Mouse (Mus musculus) skeletal muscle tissue, adult 2 months (tissue): ENCODE data around the gene Idh1.
"Not testable (repeated sequence)": the region's sequence is repeated elsewhere in the genome, so short reads cannot be mapped to it uniquely, and the experiment has no call there.

ENCODE experiments used
- DNase-seq: peaks from one replicate; pipeline ENCODE4 v3.0.0-alpha.2; 2012; ENCODE audit warnings: low read depth, low spot score

The Idh1 gene

GRCm38 (mm10) chr1:65186287-65187073, at the start of gene Idh1, which contains the start of gene Pikfyve:
Idh1 (minus strand) TSS chr1:65186500.
Pikfyve (plus strand) TSS chr1:65186683.
- DNase-seq, result peak; percentile 97

- DNase-seq, result no peak
Observed at GRCm38 (mm10) chr1:65230566-65230965, 44.3 kb upstream of the Idh1 start.

DNA sequence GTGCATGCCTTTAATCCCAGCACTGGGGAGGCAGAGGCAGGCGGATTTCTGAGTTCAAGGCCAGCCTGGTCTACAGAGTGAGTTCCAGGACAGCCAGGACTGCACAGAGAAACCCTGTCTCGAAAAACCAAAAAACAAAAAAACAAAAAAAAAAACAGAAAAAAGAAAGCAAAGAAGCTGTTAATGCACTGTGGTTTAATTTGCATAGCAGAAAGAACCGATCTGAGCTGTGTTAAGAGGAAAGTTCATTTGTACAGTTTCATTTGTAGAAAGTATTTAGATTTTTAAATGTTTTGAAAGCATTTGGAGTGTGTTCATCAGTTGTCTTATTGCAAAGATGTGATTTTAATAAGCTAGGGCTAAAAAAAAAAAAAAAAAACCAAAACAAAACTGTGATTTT, 43.5 kb upstream of the Idh1 start:
- not testable (repeated sequence) for DNase-seq

GRCm38 (mm10) chr1:65227681-65228080, 41.4 kb upstream of the Idh1 start:
- no peak for DNase-seq

GRCm38 (mm10) chr1:65223654-65224053, 37.4 kb upstream of the Idh1 start:
- DNase-seq, result no peak

DNA sequence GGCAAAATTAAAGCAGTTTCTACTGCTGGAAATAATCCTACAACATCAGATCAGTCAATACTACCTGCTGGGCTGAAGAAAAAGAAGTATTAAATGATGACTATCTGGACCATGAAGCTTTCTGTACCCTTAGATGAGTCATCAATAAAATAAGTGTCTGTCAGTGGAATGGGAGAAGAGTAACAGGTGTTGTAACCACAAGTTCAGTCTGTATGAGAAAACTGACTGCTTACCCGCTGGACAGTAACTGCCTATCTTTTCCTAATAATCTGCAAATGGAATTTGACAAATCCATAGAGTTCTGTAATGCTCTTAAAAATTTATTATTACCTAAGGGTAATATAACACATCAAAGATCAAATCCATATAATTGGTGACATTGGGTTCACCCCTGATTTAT, 31.7 kb upstream of the Idh1 start:
- no peak for DNase-seq

DNA sequence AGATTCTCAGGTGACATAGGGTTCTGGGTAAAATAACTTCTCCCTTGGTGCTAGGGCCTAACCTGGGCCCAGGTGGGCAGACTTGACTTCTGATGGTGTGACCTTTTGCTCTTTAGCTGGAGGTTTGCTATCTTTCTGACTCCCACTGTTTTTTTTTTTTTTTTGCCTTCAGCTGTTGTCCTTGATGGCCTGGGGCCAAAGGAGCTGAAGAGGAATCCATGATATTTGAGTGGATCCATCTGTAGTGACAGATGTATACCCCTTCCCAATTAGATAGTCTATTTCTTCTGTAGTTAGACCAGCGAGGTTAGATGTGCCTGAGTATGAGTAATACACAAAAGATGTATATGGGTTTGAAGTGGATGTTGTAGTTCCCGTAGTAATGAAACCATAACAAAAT, 31.3 kb upstream of the Idh1 start:
- no peak for DNase-seq

DNA sequence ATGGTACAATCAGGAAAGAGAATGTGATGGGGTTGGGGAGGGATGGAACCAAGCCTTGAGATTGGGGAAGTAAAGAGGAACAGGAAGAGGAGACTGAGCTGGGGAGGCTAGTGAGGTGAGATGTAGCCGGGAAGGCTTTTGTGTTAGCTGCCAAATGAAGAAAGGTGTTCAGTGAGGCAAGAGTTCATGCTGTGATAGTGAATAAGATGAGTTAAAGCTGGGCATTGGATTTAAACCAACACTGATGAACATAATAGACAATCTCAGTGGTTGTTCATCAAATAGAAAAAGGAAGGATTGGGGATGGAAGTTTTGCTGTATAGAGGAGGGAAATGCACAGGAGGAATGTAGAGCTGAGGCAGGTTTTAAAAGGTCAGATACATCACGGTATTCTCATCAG, 26.9 kb upstream of the Idh1 start:
- no peak for DNase-seq

DNA sequence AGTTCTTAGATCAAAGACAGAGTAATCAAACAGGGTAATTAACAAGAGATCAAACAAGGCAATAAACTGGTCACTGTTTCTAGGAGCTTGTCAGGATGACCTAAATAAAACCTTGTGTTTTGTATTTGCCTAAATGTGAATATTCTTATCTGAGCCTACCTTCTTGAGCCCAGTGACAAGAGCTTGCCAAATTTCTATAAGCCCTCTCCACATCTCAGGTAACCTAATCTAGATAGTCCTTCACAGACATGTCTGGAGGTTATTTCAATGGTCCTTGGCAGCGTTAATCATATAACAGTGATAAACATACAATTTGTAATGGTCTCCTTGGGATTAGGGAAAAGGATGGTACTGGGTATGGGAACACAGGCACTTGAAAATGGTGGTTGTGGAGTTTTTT, 18.0 kb upstream of the Idh1 start:
- DNase-seq, result no peak

DNA sequence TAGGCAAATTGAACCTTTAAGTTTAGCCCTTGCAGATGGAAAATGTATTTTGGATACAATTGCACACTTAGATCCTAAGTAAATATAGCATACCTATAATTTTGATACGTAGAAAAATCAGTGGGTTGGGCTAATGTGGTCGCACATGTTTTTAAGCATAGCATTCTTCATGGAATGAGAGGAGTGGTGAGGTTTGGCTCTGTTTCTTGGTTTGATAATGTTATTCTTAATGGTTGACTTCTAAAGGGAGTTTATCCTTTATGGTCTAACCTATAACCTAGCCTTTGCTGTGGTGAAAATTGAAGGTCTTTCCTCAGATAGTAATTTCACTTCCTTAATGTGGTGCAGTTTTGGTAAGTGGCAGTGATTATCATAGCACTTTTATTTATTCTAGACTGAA, 12.6 kb upstream of the Idh1 start:
- DNase-seq, result no peak

DNA sequence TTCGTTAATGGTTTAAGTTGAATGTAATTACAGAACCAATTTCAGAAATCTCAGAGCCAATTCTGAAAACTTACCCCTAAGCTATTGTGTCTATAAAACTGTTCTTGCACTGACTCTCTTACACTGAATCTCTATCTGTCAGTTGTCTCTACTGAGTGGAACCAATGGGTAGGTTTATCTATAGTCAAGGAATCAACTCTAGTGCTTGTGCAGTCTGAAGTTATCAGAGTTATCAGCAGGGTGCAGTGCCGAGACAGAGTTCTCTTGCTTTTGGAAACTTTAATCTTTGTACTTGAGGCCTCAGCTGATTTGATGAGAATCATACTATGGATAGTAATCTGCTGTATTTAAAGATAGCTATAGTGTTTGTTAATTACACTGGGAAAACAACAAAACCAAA, 12.1 kb upstream of the Idh1 start:
- no peak for DNase-seq

GRCm38 (mm10) chr1:65193226-65193625, 6.9 kb upstream of the Idh1 start:
- no peak for DNase-seq

DNA sequence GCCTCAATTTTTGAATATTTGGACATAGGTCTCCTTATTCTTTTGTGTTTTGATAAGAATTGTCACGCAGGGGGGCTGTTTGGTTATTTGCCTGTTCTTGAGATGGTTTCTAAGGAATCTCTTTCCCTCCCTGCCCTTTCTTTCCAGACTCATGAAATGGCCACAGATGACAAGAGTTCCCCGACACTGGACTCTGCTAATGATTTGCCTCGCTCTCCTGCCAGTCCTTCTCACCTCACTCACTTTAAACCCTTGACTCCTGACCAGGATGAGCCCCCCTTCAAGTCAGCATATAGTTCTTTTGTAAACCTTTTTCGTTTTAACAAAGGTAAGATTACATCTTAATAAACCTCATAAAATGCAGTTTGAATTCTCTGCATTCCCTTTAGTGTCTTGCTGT, 3.9 kb upstream of the Idh1 start:
- no peak for DNase-seq

DNA sequence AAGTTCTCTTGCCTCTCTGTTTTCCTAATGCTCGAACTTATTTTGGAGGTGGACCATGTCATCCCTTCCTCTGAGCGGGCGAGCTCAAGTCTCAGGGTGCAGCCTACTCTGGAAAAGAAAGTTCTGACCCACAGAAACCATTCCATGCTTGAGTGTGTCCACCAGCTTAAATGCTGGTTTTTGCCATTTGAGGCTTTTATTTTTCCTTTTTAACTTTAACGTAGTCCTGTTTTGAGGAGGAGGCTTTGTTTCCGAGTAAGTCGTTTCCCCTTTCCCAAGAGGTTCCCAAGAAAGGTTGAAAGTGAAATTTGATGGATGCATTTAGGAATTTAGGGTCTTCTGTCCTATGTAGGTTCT, 752 bp upstream of the Idh1 start:
- no peak for DNase-seq

DNA sequence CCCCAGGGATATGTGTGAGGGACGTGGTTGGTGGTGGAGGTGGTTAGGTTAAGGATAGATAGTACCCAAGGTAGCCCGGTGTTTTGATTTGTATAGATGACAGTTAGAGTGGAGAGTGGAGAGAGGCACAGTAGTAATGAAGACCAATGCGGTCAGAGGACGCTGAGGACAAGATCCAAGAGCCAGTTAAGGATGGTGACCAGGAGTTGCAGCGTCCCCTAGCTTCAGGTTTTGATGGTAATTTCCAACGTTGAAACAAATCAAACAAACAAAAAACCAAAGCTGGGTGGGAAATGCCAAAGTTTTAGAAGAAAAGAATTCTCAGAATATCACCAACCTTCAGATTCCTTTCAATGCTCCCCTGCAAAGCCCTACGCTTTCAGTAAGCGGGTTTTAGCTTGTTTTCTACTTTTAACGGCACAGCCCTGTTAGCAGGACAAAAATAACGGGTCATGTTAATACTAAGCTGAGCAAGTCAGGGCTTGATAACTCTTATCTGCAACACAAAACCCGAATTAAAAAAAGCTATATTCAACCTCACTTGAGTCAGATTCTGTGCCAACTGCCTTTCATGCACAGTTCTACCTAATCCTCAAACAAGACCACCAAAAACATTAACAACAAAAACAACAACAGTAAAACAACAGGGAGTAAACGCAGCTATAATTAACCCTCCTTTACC, 635 bp downstream of the Idh1 start:
- peak; percentile 27 for DNase-seq

GRCm38 (mm10) chr1:65185011-65185410, 1.3 kb downstream of the Idh1 start:
- no peak for DNase-seq

DNA sequence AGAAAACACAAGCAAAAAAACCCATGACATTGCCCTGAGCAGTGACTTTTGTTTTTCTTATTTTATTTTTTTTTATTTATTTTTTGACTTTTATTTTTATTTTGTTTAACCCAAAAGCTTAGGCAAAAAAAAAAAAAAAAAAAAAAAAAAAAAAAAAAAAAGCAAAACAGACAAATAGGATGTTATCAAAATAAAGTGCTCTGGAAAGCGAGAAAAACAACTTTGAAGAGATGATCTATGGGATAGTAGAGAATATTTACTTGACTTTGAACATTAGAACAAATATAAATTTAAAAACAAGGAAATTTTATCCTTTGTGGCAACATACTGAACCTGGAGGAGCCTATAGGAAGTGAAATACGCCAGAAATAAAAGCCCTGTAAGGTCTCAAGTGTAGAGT, 2.3 kb downstream of the Idh1 start:
- no peak for DNase-seq

DNA sequence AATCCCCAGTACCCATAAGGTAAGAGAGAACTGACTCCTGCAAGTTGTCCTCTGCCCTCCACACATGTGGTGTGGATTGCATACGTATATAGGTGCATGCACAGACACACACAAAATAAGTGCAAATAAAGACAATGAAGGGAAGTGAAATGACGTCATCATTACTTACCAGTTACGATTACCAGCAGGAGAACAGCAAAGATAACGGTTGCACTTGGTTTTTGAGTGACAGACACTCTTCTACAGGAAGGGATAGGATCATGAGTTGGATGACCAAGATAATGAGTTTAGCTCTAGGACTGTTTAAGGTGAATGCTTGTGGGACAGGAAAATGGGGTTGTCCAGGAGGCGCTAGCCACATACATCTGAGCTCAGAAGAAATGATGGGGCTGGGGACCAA, 4.8 kb downstream of the Idh1 start:
- no peak for DNase-seq

- DNase-seq, result peak; percentile 65
Observed at GRCm38 (mm10) chr1:65179634-65180249, 6.6 kb downstream of the Idh1 start.

DNA sequence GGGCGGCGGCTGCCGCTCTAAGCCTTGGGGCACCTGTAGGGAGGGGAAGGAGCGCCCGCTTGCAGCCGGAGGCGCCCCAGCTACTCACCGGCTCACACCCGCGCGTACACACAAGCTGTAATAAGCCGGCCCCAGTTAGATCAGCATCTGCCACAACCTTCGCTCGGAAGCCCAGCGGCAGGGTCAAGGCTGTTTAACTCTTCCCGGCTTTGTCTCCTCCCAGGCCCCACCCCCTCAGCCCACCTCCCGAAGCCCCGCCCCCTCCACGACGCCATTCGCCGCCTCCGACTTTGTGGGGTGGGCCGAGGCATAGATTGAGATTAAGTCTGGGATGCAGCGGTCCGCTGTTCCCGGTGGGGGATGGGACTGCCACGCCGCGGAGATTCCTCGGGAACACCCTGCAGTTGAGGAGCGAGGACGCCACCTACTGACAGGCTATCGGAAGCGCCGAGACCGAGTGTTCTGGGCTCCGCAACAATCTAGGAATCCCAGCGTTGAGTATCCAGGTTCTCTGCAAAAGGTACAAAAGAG, 7.3 kb downstream of the Idh1 start:
- peak; percentile 96 for DNase-seq

GRCm38 (mm10) chr1:65178126-65178901, 8.0 kb downstream of the Idh1 start:
- DNase-seq, result peak; percentile 98

DNA sequence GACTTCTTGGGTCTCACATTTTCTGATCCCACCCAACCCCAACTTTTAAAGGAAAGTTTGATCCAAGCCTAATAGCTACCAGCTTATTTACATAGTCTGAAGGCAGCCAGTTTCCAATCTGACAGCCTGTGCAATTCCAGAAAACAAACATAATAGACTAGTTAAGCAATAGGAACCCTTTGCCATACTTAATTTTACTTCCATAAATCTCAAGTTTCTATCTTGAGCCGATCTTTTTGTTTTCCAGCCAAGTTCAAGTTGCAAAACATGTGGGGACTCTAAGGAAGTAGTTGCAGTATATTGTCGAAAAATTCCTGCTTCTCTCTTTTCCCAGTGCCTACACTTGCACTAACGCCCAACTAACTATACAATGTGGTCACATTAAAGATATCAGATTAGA, 8.8 kb downstream of the Idh1 start:
- DNase-seq, result peak; percentile 35
